ENCODE assay signal across 23 mouse cellular contexts in the genomic region with DNA sequence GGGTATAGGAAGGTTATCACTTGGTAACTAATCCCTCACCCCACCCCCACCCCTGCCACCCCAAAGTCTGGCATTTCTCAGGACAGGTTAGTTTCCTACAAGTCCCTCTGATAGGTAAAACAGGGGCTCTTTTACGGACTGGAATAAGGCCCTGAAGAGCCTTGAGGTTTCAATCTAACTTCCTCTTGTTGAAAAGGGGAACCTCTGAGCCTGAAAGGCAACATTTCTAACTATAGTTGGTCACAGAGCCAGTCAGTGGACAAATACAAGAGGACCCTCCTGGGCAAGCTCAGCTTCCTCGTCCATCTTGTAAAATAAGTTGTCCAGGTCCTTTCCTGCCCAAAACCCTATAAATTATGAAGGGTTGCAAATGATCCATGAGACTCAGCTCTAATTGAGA. TPM values are rescaled to one million over a fixed set of nuclear protein-coding genes. Genes with fewer than 3 reads are reported as not detected.
DNase-seq lines count a peak whose midpoint lies in the region; ATAC-seq and TF ChIP-seq lines count a peak whose summit lies in the region.
"Had no signal": no experiment of that assay in that cellular context is flagged by ENCODE, and none has a peak within 500 bp of the region (broad histone marks: within the 10 kb centered on the region; RNA-seq: fewer than 3 reads in every experiment).

No protein-coding gene starts in this region.

- TF ChIP-seq CTCF in lung, adult 2 months (IDR thresholded peaks at IDR 0.05; ENCODE audit: insufficient read depth, low read length), result no peak
- no peak for TF ChIP-seq CTCF in CH12.LX (conservative IDR thresholded peaks at IDR 0.05 in 1 of 2, IDR thresholded peaks at IDR 0.05 in 1 of 2; ENCODE audit: low read depth in 2 of 2, low read length in 2 of 2)
- TF ChIP-seq CTCF in bone marrow macrophage, adult 2 months (IDR thresholded peaks at IDR 0.05; ENCODE audit: low read depth, low read length), result no peak

- peak; percentile 56 for TF ChIP-seq EP300 in CH12.LX (IDR thresholded peaks at IDR 0.05; ENCODE audit: low read length)

- H3K79me2 ChIP-seq in CH12.LX (replicated peaks; ENCODE audit: control insufficient read depth, extremely low read depth, insufficient read depth, poor library complexity, severe bottlenecking), result peaks cover 11% of the 10 kb centered on the region; the same call in 1 of the 2 replicates

- no peak overlapping the region for H3K4me3 ChIP-seq in lung, adult 2 months (replicated peaks; ENCODE audit: extremely low read depth, low read depth, low read length)
- H3K4me3 ChIP-seq in CH12.LX (replicated peaks in 1 of 3; ENCODE audit: low read depth in 2 of 3, low read length in 2 of 3, poor library complexity in 1 of 3), result no peak overlapping the region
- no peak overlapping the region for H3K4me3 ChIP-seq in bone marrow macrophage, adult 2 months (ENCODE audit: insufficient read depth, low read length)
- no peak overlapping the region for H3K4me3 ChIP-seq in limb, embryonic 10.5 days
- H3K4me3 ChIP-seq in midbrain, embryonic 16.5 days (ENCODE audit: low read depth, low read length), result no peak overlapping the region
- H3K4me3 ChIP-seq: embryonic facial prominence, embryonic 15.5 days; heart, embryonic 12.5 days; hindbrain, embryonic 13.5 days; limb, embryonic 12.5 days had no signal

- H3K36me3 ChIP-seq in CH12.LX (replicated peaks in 1 of 2; ENCODE audit: control insufficient read depth in 1 of 2, insufficient read depth in 1 of 2, low read length in 1 of 2), result peaks cover 0 to 73% of the 10 kb centered on the region in 2 experiments
- H3K36me3 ChIP-seq in limb, embryonic 10.5 days, result no peaks in the 10 kb centered on the region
- H3K36me3 ChIP-seq in midbrain, embryonic 16.5 days (ENCODE audit: control insufficient read depth, insufficient read depth, low read length), result no peaks in the 10 kb centered on the region
- H3K36me3 ChIP-seq: embryonic facial prominence, embryonic 15.5 days; heart, embryonic 12.5 days; hindbrain, embryonic 13.5 days; limb, embryonic 12.5 days had no signal

- TF ChIP-seq POLR2A in lung, adult 2 months (IDR thresholded peaks at IDR 0.05; ENCODE audit: borderline replicate concordance, extremely low read depth, low read depth, low read length), result no peak
- TF ChIP-seq POLR2A in CH12.LX (IDR thresholded peaks at IDR 0.05; ENCODE audit: low read depth, low read length), result no peak
- TF ChIP-seq POLR2A in bone marrow macrophage, adult 2 months (IDR thresholded peaks at IDR 0.05; ENCODE audit: borderline replicate concordance, low read depth, low read length), result no peak

- ATAC-seq in megakaryocyte progenitor cell, adult 5-6 weeks (replicated peaks; ENCODE audit: poor library complexity), result peak; percentile 66
- no peak for ATAC-seq in midbrain, embryonic 16.5 days
- ATAC-seq: forebrain, embryonic 16.5 days; inflammation-experienced regulatory T-cells, adult 6 months had no signal

- no peaks in the 10 kb centered on the region for H3K27me3 ChIP-seq in CH12.LX (replicated peaks)
- H3K27me3 ChIP-seq in limb, embryonic 10.5 days (ENCODE audit: low read depth, poor library complexity, severe bottlenecking), result no peaks in the 10 kb centered on the region
- no peaks in the 10 kb centered on the region for H3K27me3 ChIP-seq in midbrain, embryonic 16.5 days (ENCODE audit: control insufficient read depth, insufficient read depth, low read depth, low read length)
- H3K27me3 ChIP-seq: embryonic facial prominence, embryonic 15.5 days; heart, embryonic 12.5 days; hindbrain, embryonic 13.5 days; limb, embryonic 12.5 days had no signal

- dilution Hi-C loops in CH12.LX (cut with MboI; ENCODE audit: extremely low pct_ligation_motif_present, extremely low pct_unique_long_range_greater_than_20kb, low sequenced_read_pairs), result no loop called here

- TF ChIP-seq RAD21 in CH12.LX (IDR thresholded peaks at IDR 0.05; ENCODE audit: low read depth, low read length), result no peak

- no peak overlapping the region for H3K9ac ChIP-seq in CH12.LX (ENCODE audit: insufficient read depth, low read depth)
- H3K9ac ChIP-seq in midbrain, embryonic 16.5 days (ENCODE audit: low read depth, low read length), result no peak overlapping the region
- H3K9ac ChIP-seq: embryonic facial prominence, embryonic 15.5 days; heart, embryonic 12.5 days; hindbrain, embryonic 13.5 days; limb, embryonic 12.5 days had no signal

- 95% methylated on average over 2 of the region's 2 CpGs for WGBS in lung, adult 2 months
- WGBS in limb, embryonic 10.5 days, result 88% methylated on average over 2 of the region's 2 CpGs
- WGBS in midbrain, embryonic 16.5 days, result 86% methylated on average over 2 of the region's 2 CpGs

- DNase-seq in lung, postnatal 25 days (ENCODE audit: low spot score), result peak; percentile 38
- no peak for DNase-seq in lung, adult 2 months
- peak; percentile 66 for DNase-seq in CH12.LX (ENCODE audit: extremely low read depth)
- no peak for DNase-seq in limb, embryonic 10.5 days (ENCODE audit: low spot score)
- DNase-seq in right cerebral cortex, adult 18-20 months, result no peak
- DNase-seq: cerebellum, adult 8-10 months; embryo, embryonic 11 days; heart, postnatal 14 days; kidney, adult 2 months; kidney, postnatal 25 days; lung, adult 18-20 months; retina, postnatal 1 day; right cerebral cortex, postnatal 4 days; thymus, postnatal 4 days had no signal

- peaks cover under 1% of the 10 kb centered on the region for H3K9me3 ChIP-seq in CH12.LX (replicated peaks; ENCODE audit: low read length)
- H3K9me3 ChIP-seq in limb, embryonic 10.5 days (replicated peaks), result no peaks in the 10 kb centered on the region
- H3K9me3 ChIP-seq in midbrain, embryonic 16.5 days (replicated peaks; ENCODE audit: control insufficient read depth, low read length, poor library complexity, severe bottlenecking), result no peaks in the 10 kb centered on the region
- H3K9me3 ChIP-seq: embryonic facial prominence, embryonic 15.5 days; heart, embryonic 12.5 days; hindbrain, embryonic 13.5 days; limb, embryonic 12.5 days had no signal

- H3K27ac ChIP-seq in CH12.LX (ENCODE audit: insufficient read depth, low read depth), result peak overlapping the region; percentile 49; the same call in 1 of the 2 replicates
- H3K27ac ChIP-seq in bone marrow macrophage, adult 2 months (ENCODE audit: insufficient read depth, low read depth, low read length), result peak overlapping the region; percentile 92
- no peak overlapping the region for H3K27ac ChIP-seq in limb, embryonic 10.5 days
- no peak overlapping the region for H3K27ac ChIP-seq in midbrain, embryonic 16.5 days (ENCODE audit: low read length)
- H3K27ac ChIP-seq: embryonic facial prominence, embryonic 15.5 days; hindbrain, embryonic 13.5 days; limb, embryonic 12.5 days had no signal

- no peaks in the 10 kb centered on the region; the same call in 1 of the 2 replicates for H3K4me1 ChIP-seq in lung, adult 2 months (ENCODE audit: control insufficient read depth, insufficient read depth, low read length)
- H3K4me1 ChIP-seq in CH12.LX (ENCODE audit: control insufficient read depth in 1 of 2, insufficient read depth in 2 of 2), result peaks cover 10 to 81% of the 10 kb centered on the region in 2 experiments
- H3K4me1 ChIP-seq in bone marrow macrophage, adult 2 months (ENCODE audit: control insufficient read depth, insufficient read depth, low read length), result peaks cover 59% of the 10 kb centered on the region
- peaks cover 3% of the 10 kb centered on the region; the same call in 1 of the 2 replicates for H3K4me1 ChIP-seq in limb, embryonic 10.5 days
- no peaks in the 10 kb centered on the region for H3K4me1 ChIP-seq in midbrain, embryonic 16.5 days (ENCODE audit: control insufficient read depth, insufficient read depth, low read length)
- H3K4me1 ChIP-seq: embryonic facial prominence, embryonic 15.5 days; hindbrain, embryonic 13.5 days; limb, embryonic 12.5 days had no signal

- in situ Hi-C loops in CH12.LX (cut with MboI; ENCODE audit: low pct_ligation_motif_present, low pct_unique_long_range_greater_than_20kb, low sequenced_read_pairs), result no loop called here

- peak overlapping the region; percentile 30; the same call in 1 of the 2 replicates for H3K4me2 ChIP-seq in CH12.LX (ENCODE audit: insufficient read depth, low read depth, poor library complexity, severe bottlenecking)
- no peak overlapping the region for H3K4me2 ChIP-seq in midbrain, embryonic 16.5 days (ENCODE audit: low read length)
- H3K4me2 ChIP-seq: embryonic facial prominence, embryonic 15.5 days; heart, embryonic 12.5 days; hindbrain, embryonic 13.5 days; limb, embryonic 12.5 days had no signal

TF ChIP-seq in CH12.LX, 34 proteins besides CTCF, POLR2A, EP300 and RAD21:
- TF ChIP-seq HCFC1 (IDR thresholded peaks at IDR 0.05; ENCODE audit: low read depth, low read length), result no peak
- no peak for TF ChIP-seq RCOR1 (conservative IDR thresholded peaks at IDR 0.05; ENCODE audit: low read depth, low read length)
- TF ChIP-seq PAX5 (IDR thresholded peaks at IDR 0.05; ENCODE audit: low read length), result no peak
- no peak for TF ChIP-seq GABPA (IDR thresholded peaks at IDR 0.05; ENCODE audit: insufficient replicate concordance, low read depth, low read length)
- no peak for TF ChIP-seq SMC3 (IDR thresholded peaks at IDR 0.05; ENCODE audit: low read depth, low read length)
- no peak for TF ChIP-seq ZNF384 (IDR thresholded peaks at IDR 0.05; ENCODE audit: low read depth, low read length)
- no peak for TF ChIP-seq NRF1 (IDR thresholded peaks at IDR 0.05; ENCODE audit: low read depth, low read length)
- TF ChIP-seq CHD2 (IDR thresholded peaks at IDR 0.05; ENCODE audit: low read length), result no peak
- no peak for TF ChIP-seq JUN (IDR thresholded peaks at IDR 0.05; ENCODE audit: insufficient read depth, low read depth, low read length)
- no peak for TF ChIP-seq KAT2A (IDR thresholded peaks at IDR 0.05; ENCODE audit: insufficient replicate concordance, low read length)
- no peak for TF ChIP-seq SIN3A (IDR thresholded peaks at IDR 0.05; ENCODE audit: low read length)

RNA-seq across cellular contexts. Expression of a gene that starts 11.5 kb away (rescaled TPM):
- polyA plus RNA-seq in lung, adult 2 months (2012; rRNA removed), result 6.6 and 6.9 TPM in 2 replicates
- total RNA-seq in CH12.LX (2012; rRNA removed) (172 and 242 TPM in 2 replicates), CH12.LX (2014; rRNA removed) (374 and 427 TPM in 2 replicates)
- 290 and 323 TPM in 2 replicates for polyA plus RNA-seq in CH12.LX (2012; ENCODE audit: insufficient read length, low read depth)
- 613 and 643 TPM in 2 replicates for polyA plus RNA-seq in bone marrow macrophage, adult 2 months (2012; ENCODE audit: insufficient read depth, insufficient read length, missing spikeins)
- total RNA-seq in megakaryocyte progenitor cell, adult 5-6 weeks (2015), result 177 and 225 TPM in 2 replicates
- 136 and 198 TPM in 2 replicates for total RNA-seq in megakaryocyte progenitor cell, adult 5-6 weeks (2017)
- polyA plus RNA-seq in limb, embryonic 10.5 days (2016; fragmentation: Nextera tagmentation; extraction: Ambion mirVana), result 1.4 and 1.9 TPM in 2 replicates
- polyA plus RNA-seq in midbrain, embryonic 16.5 days (2015; fragmentation: Nextera tagmentation; extraction: Ambion mirVana), result 5.9 and 6.8 TPM in 2 replicates

Comparison
In these comparisons a context has a peak if more than half of its experiments do, and no peak if none do; other contexts are left out.
1. DNase-seq: peak in lung, postnatal 25 days (single experiment) and CH12.LX (single experiment); none in lung, adult 2 months (single experiment), limb, embryonic 10.5 days (single experiment) and right cerebral cortex, adult 18-20 months (single experiment).
2. H3K27ac ChIP-seq: peak in CH12.LX (single experiment) and bone marrow macrophage, adult 2 months (single experiment); none in limb, embryonic 10.5 days (single experiment) and midbrain, embryonic 16.5 days (single experiment).
3. RNA of a gene that starts 11.5 kb away (polyA plus RNA-seq): 613 to 643 TPM in bone marrow macrophage, adult 2 months and 290 to 323 TPM in CH12.LX; 6.6 to 6.9 TPM in lung, adult 2 months, 5.9 to 6.8 TPM in midbrain, embryonic 16.5 days and 1.4 to 1.9 TPM in limb, embryonic 10.5 days; every median in the first group is over 10 times any median in the second.